Mouse (Mus musculus) limb, embryonic 12.5 days (tissue): Measurements from ENCODE around the gene Spink2. TPM values are rescaled to one million over a fixed set of nuclear protein-coding genes. Genes with fewer than 3 reads are reported as not detected.
A peak's percentile ranks its signal among the peaks of the same experiment; 100 is the strongest.

Experiments
- ATAC-seq: fragments of 200-750 bp; cut with Nextera tagmentation; 2 replicates; pipeline ENCODE4 v1.8.0; 2017; ENCODE audit warnings: low read depth, moderate TSS enrichment; ENCODE audit not compliant: insufficient number of reproducible peaks, insufficient read depth, low FRiP score, low TSS enrichment
- H3K27ac ChIP-seq: fragments of 300-500 bp; sonication (generic); 2 replicates; pipeline ENCODE4 v1.5.1; 2016; ENCODE audit warnings: mild to moderate bottlenecking, moderate library complexity
- H3K27me3 ChIP-seq: fragments of 300-500 bp; sonication (generic); 2 replicates; pipeline ENCODE4 v1.6.1; 2016; ENCODE audit warnings: mild to moderate bottlenecking, moderate library complexity
- H3K36me3 ChIP-seq: fragments of 300-500 bp; sonication (generic); 2 replicates; pipeline ENCODE4 v1.6.1; 2016; ENCODE audit warnings: mild to moderate bottlenecking, moderate library complexity
- H3K4me1 ChIP-seq: fragments of 300-500 bp; sonication (generic); replicated peaks from 2 replicates; pipeline ENCODE4 v1.6.1; 2016
- H3K4me2 ChIP-seq: fragments of 300-500 bp; sonication (generic); 2 replicates; pipeline ENCODE4 v1.6.1; 2016; ENCODE audit warnings: mild to moderate bottlenecking, moderate library complexity
- H3K4me3 ChIP-seq: fragments of 300-500 bp; sonication (generic); replicated peaks from 2 replicates; pipeline ENCODE4 v1.5.1; 2016; ENCODE audit warnings: mild to moderate bottlenecking
- H3K9ac ChIP-seq: fragments of 300-500 bp; sonication (generic); replicated peaks from 2 replicates; pipeline ENCODE4 v1.6.1; 2016; ENCODE audit warnings: mild to moderate bottlenecking, moderate library complexity
- H3K9me3 ChIP-seq: fragments of 300-500 bp; sonication (generic); 2 replicates; pipeline ENCODE4 v1.6.1; 2016; ENCODE audit warnings: mild to moderate bottlenecking, moderate library complexity
- WGBS: fragments of 180-500 bp; shearing (Covaris S2); methylation state at CpG from one replicate; pipeline ENCODE4 v1.1.7; 2016; 5-methylcytosine and 5-hydroxymethylcytosine counted together
- polyA plus RNA-seq: library from polyadenylated mRNA; unstranded; fragments of >200 nt; fragmentation: Nextera tagmentation; extraction: Ambion mirVana; gene quantifications from 2 replicates; pipeline ENCODE4 v1.2.1, GENCODE M21; 2016

The Spink2 gene
- polyA plus RNA-seq, 1 experiment from 2014 or later, result 1.1 TPM

DNA sequence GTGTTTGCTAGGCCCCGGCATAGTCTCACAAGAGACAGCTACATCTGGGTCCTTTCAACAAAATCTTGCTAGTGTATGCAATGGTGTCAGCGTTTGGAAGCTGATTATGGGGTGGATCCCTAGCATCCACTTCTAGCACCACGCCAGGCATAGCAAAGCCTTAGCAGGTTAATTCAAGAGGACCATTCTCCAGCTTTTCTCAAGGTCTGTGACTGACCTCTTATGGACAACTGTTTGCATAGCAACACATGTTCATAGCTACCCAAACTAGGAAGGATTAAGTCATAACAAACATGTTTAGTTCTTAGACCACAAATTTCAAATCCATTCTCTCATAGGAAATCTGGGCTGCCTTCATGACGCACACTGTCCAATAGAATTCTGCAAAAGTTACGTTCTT, 40.7 kb downstream of the Spink2 start:
- Histone ChIP-seq H3K9me3 (no peaks in the 10 kb centered on the region), H3K27ac (no peak overlapping the region), H3K4me2 (no peak overlapping the region), H3K27me3 (no peaks in the 10 kb centered on the region), H3K4me1 (no peaks in the 10 kb centered on the region; the same call in 1 of the 2 replicates), H3K4me3 (no peak overlapping the region), H3K9ac (no peak overlapping the region), H3K36me3 (no peaks in the 10 kb centered on the region)
- ATAC-seq, result no peak
- WGBS, result 62% methylated on average over 5 of the region's 5 CpGs

DNA sequence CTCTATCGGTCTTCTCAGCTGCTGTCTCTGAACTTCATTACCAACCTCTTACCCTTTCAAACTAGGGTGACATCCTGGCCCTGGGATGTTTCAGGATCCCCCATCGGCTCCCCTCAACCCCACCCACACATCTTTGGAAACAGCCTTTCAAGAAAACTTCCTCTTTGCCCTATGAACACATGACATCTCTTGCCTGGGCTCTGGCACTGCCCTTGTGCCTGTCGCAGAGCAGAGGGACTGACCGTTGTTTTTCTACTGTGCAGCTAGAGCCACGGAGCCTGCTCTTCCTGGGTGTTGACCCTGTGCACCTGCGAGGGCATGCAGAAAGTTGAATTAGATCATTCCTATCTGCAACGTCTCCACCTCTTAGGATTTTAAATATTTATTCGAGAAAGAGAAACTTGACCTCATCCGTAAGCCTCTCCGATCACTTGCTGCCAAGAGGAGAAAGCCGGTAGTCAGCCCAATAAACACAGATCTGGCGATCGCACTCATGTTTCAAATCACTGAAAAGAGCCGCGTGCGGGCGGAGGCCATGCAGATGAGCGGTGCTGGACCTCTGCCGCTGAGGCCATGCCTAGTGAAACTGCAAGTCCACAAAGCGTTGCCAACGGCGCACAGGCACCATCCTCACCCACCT, 43.8 kb downstream of the Spink2 start:
- no peaks in the 10 kb centered on the region for H3K27me3 ChIP-seq
- peaks cover 6% of the 10 kb centered on the region; the same call in 1 of the 2 replicates for H3K4me1 ChIP-seq
- no peak overlapping the region for H3K27ac ChIP-seq
- ATAC-seq, result no peak
- H3K36me3 ChIP-seq, result no peaks in the 10 kb centered on the region
- H3K9ac ChIP-seq, result no peak overlapping the region
- H3K4me2 ChIP-seq, result no peak overlapping the region
- no peak overlapping the region for H3K4me3 ChIP-seq
- WGBS, result 83% methylated on average over 22 of the region's 22 CpGs
- no peaks in the 10 kb centered on the region for H3K9me3 ChIP-seq

DNA sequence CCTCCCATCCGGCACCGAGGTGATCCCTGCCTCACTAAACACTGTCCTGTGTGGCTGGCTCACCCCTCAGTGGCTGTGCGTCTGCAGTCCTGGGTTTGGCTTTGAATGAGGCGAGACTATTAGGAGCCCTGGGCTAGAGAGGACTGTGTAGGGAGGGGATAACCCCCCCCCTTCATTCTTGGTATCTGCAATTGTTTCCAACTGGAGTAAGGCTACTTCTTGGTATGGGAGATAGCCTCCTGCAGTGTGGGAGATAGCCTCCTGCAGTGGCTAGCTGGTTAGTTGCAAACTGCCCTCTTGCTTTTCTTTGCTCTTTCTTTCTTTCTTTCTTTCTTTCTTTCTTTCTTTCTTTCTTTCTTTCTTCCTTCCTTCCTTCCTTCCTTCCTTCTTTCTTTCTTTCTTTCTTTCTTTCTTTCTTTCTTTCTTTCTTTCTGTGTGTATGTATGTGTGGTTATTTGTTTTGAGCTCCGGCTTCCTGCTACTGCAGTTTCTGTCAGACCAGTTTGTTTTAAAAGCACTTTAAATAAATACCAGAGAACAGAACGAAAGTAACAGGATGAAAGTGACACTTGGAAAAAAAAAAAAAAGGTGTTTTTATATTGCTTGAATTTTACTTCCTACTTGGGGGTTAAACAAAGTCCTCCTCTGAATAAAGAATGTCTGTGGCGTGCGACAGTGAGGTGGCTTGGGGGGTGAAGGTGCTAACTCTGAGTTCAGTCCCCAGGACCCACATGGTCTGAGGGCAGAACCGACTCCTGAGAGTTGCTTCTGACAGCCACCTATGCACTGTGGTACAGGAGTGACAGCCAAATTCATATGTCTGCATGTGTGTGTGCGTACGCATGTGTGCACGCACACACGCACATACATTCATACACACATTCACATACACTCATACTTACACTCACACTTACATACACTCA, 45.3 kb downstream of the Spink2 start:
- no peak for ATAC-seq
- Histone ChIP-seq H3K4me2 (no peak overlapping the region), H3K9me3 (no peaks in the 10 kb centered on the region), H3K4me1 (peaks cover 6% of the 10 kb centered on the region; the same call in 1 of the 2 replicates), H3K27ac (no peak overlapping the region), H3K36me3 (no peaks in the 10 kb centered on the region), H3K9ac (no peak overlapping the region), H3K27me3 (no peaks in the 10 kb centered on the region), H3K4me3 (no peak overlapping the region)
- WGBS, result 60% methylated on average over 13 of the region's 13 CpGs

DNA sequence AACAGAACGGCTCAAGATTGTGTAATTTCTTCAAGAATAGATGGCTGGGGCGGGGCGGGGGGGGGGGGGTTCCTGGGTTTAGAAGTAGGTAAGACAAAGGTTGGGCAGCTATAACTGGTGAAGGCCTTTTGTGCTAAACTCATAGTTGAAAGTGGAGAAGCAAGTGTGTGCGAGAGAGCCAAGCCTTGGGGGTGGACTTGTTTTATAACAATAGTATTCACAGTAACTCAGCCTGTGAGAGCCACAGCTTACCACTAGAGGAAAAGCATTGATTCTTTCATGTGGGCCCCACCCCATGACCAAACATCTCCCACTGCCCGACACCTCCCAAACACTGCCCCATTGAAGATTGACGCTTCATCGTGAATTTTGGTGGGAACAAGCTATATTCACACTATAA, 47.7 kb downstream of the Spink2 start:
- no peak overlapping the region for H3K4me2 ChIP-seq
- WGBS, result 63% methylated on average over 7 of the region's 7 CpGs
- no peaks in the 10 kb centered on the region for H3K9me3 ChIP-seq
- H3K4me3 ChIP-seq, result no peak overlapping the region
- no peaks in the 10 kb centered on the region for H3K27me3 ChIP-seq
- no peak overlapping the region for H3K9ac ChIP-seq
- no peaks in the 10 kb centered on the region for H3K36me3 ChIP-seq
- H3K27ac ChIP-seq, result no peak overlapping the region
- ATAC-seq, result no peak
- H3K4me1 ChIP-seq, result peaks cover 9% of the 10 kb centered on the region

DNA sequence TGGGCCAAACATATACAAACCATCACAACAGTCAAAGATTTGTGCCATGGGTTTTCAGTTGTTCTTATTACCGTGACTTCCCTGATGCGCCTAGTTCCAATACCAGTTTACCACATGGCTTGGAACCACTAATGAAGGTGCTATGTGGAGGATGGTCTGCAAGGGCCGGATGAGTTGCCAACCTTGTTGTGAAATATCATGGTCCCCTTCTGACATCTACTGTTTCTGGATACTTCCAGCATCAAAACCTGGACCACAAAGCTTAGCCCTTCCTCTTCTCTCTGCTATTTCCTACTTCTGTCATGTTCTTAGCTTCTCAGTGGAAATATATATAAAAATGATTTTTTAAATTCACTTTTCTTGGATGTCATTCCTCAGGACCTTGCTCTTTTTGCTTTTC, 48.7 kb downstream of the Spink2 start:
- H3K27me3 ChIP-seq, result no peaks in the 10 kb centered on the region
- peaks cover 20% of the 10 kb centered on the region for H3K4me1 ChIP-seq
- no peak overlapping the region for H3K4me3 ChIP-seq
- no peak overlapping the region for H3K9ac ChIP-seq
- no peaks in the 10 kb centered on the region for H3K9me3 ChIP-seq
- no peak for ATAC-seq
- H3K27ac ChIP-seq, result no peak overlapping the region
- H3K4me2 ChIP-seq, result no peak overlapping the region
- H3K36me3 ChIP-seq, result no peaks in the 10 kb centered on the region
- 90% methylated on average over 3 of the region's 3 CpGs for WGBS

DNA sequence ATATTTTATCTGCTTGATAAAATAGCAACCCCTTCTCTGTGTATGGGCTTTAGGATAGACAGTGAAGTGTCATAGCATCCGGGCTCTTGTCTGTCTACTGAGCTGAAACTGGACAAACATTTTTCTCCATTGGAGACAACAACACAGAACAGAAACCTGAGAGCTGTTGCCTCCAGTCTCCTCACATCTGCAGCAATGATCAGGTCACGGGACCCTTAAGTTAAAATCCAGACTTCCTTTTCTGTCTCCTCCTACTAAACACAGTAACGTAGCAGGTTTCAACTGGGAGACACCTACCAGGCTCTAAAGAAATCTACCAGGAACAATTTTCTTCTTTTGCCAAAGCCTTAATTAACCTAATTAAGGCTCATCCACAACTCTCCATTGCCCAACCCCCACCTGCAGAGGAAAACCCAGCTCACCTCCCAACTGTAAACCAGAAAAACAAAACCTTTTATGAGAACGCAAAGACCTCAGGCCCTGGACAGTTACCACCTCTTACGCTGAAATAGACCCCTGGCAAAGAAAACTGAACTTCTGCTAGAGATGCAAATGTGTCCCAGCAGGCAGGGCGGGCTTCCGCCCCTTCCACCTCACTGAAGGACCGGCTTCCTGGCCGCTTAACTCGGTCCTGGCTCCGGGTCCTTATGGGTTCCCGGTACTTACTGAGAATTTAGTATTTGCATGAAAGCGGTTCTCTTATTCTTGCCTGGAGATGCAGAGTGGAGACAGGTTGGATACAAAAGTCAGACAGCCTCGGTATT, 53.3 kb downstream of the Spink2 start:
- Histone ChIP-seq H3K27ac (peak overlapping the region; percentile 77), H3K9ac (no peak overlapping the region), H3K27me3 (no peaks in the 10 kb centered on the region), H3K4me2 (peak overlapping the region; percentile 37), H3K4me3 (no peak overlapping the region), H3K9me3 (no peaks in the 10 kb centered on the region), H3K36me3 (no peaks in the 10 kb centered on the region), H3K4me1 (peaks cover 14% of the 10 kb centered on the region)
- 29% methylated on average over 14 of the region's 14 CpGs for WGBS
- peak; percentile 50; the same call in 1 of the 2 replicates for ATAC-seq

DNA sequence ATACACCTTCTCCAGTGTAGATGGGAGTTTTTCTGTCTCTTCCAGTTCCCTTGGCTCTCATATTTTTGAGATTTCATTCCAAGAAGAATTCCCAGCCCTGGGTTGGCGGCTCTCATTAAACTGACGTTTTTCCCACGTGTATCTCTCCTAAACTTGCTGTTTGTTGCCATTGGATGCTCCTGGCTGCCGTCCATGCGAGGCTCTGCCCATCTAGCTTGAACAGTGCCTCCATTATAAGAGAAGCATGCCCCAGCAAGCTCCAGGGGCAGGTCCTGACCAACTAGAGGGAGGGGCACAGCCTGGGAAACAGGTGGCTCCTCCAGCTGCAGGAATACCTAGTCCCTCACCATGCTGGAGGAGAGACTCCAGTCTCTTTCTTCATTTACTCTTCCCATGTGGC, 54.3 kb downstream of the Spink2 start:
- no peaks in the 10 kb centered on the region for H3K9me3 ChIP-seq
- H3K27ac ChIP-seq, result peak overlapping the region; percentile 67; the same call in 1 of the 2 replicates
- WGBS, result 62% methylated on average over 5 of the region's 5 CpGs
- H3K4me2 ChIP-seq, result no peak overlapping the region
- H3K27me3 ChIP-seq, result no peaks in the 10 kb centered on the region
- H3K4me3 ChIP-seq, result no peak overlapping the region
- peaks cover 14% of the 10 kb centered on the region for H3K4me1 ChIP-seq
- ATAC-seq, result no peak
- H3K36me3 ChIP-seq, result no peaks in the 10 kb centered on the region
- no peak overlapping the region for H3K9ac ChIP-seq

DNA sequence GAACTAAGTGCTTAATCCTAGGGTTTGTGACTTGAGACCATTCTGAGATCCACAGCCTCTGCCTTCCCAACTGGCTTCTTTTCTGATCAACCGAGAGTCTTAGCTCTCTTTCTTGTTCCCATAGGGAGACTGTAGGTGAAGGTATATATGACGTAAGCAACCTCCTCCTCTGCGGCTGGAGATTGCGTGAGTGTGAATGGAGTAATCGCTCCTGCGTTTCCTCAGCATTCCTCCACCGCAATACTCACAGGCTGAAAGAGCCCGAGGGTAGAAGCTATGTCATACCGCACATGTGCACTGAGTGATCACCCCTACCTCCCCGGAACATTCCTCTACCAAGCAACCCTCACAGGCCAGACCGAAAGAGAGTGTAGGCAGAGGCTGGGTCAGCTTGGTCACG, 55.7 kb downstream of the Spink2 start:
- no peaks in the 10 kb centered on the region for H3K27me3 ChIP-seq
- no peaks in the 10 kb centered on the region for H3K9me3 ChIP-seq
- H3K4me2 ChIP-seq, result no peak overlapping the region
- no peak overlapping the region for H3K4me3 ChIP-seq
- no peaks in the 10 kb centered on the region for H3K36me3 ChIP-seq
- peaks cover 14% of the 10 kb centered on the region for H3K4me1 ChIP-seq
- H3K27ac ChIP-seq, result no peak overlapping the region
- WGBS, result 88% methylated on average over 12 of the region's 12 CpGs
- no peak overlapping the region for H3K9ac ChIP-seq
- no peak for ATAC-seq

Other genes starting within 250 kb of the Spink2 start
- 88.1 and 88.5 TPM in 2 replicates for gene Srp72, start 236.8 kb downstream of the Spink2 start, polyA plus RNA-seq
- not detected in 2 replicates for gene Arl9, start 207.4 kb downstream of the Spink2 start, polyA plus RNA-seq
- gene Thegl, start 195.4 kb downstream of the Spink2 start, polyA plus RNA-seq, result not detected in 2 replicates
- 0.26 TPM in 1 of 2 replicates, not detected in the other for gene Hopx, start 96.3 kb downstream of the Spink2 start, polyA plus RNA-seq
- gene Rest, start 54.0 kb upstream of the Spink2 start, polyA plus RNA-seq, result 61.8 and 65.0 TPM in 2 replicates
- gene Noa1, start 98.6 kb upstream of the Spink2 start, polyA plus RNA-seq, result 31.8 and 35.0 TPM in 2 replicates
- gene Polr2b, start 98.7 kb upstream of the Spink2 start, polyA plus RNA-seq, result 83.5 and 87.3 TPM in 2 replicates
- gene Igfbp7, start 196.6 kb upstream of the Spink2 start, polyA plus RNA-seq, result 9.8 and 10.5 TPM in 2 replicates